Mouse (Mus musculus): ENCODE measurements at regions not wholly inside any gene's neighbourhood (a gene's known extent, or its start where the extent isn't known, plus 50 kb on each side); places are given as distances from the start of the nearest gene placed in this dataset.

DNA sequence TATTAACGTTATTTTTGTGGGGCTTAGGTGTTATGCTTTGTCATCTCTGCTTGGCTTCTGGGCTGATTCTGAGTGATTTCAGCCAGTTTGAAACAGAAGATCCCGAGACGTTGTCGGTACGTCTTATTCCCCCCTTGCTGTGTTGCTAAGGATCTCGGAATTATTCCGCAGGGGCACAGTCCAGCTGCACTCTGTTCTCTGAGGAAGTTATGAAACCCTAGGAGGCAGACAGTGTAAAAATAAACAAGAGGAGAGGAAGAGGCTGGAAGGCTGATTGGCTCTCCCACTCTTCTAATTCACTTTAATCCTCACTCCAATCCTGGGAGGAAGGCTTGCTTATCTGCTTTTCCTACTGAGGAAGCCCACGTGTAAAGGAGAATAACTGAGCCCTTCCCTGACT, 325.3 kb upstream of the Trpc7 start:
- TF ChIP-seq CTCF (IDR thresholded peaks at IDR 0.05; ENCODE audit: control insufficient read depth, insufficient read depth, insufficient replicate concordance, low read depth, low read length) (no peak), POLR2A (IDR thresholded peaks at IDR 0.05; ENCODE audit: control insufficient read depth, low read depth, low read length) (no peak)
